Mouse (Mus musculus): Measurements from ENCODE around the gene Hoxa10.

DNA sequence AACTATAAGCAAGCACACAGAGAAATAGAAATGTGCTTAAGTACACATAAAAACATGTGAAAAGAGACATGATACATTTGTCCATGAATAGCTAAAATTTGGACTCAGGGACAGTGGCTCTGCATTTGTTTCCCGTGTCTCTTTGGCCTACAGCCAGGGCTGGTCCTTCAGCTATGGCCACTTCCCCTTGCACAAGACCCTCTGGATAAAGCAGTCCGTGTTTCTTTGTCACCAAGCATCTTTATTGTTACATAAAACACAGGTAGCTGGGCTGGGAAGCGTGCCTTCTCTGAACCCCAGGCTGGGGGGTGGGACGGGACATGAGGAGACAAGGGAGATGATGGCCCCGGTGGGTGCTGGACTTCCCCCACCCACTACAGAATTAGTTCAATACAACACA is 26.4 kb downstream of the Hoxa10 start:
- TF ChIP-seq CTCF (IDR thresholded peaks at IDR 0.05; ENCODE audit: low read depth), result no peak
- no peak for TF ChIP-seq EP300 (IDR thresholded peaks at IDR 0.05; ENCODE audit: low read depth)

Measured in heart, postnatal 0 days (tissue).